Mouse (Mus musculus): ENCODE data around the gene Nbr1. TPM values are rescaled to one million over a fixed set of nuclear protein-coding genes. Genes with fewer than 3 reads are reported as not detected.
A peak's percentile ranks its signal among the peaks of the same experiment; 100 is the strongest.

The Nbr1 gene
- total and polyA plus RNA-seq, 2 experiments from 2014 or later = 64.7 to 141 TPM

DNA sequence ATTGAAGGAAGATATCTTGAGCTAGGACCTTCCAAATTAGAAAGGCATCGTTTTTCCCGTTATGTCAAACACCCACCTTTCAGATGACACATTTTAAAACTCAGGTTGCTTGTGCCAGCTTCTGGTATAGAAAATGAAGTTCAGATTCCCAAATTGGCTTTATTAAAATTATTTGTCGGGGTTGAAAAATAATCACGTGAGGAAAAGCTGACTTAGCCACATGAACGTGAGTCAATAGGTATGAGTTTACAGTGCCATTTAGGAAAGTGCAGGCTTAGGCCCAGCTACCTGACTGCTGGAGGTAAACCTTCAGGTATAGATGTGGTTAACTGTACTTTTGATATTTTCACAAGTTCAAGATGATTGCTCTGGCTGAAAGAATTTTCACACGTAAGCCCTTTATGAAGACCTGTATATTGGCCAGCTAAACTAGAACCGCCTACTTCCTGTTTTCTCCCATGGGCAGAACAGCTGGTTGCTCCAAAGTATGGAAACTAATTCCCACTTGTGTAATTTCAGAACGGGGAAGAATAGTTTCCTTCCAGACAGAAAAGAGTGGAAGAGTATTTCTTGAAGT, 1.5 kb downstream of the Nbr1 start:
- Histone ChIP-seq H3K27me3 (ENCODE audit: insufficient read depth, low read length) (no peaks in the 10 kb centered on the region), H3K4me2 (ENCODE audit: low read depth) (peak overlapping the region; percentile 56), H3K36me3 (ENCODE audit: insufficient read depth) (peaks cover 10% of the 10 kb centered on the region; the same call in 1 of the 2 replicates), H3K4me1 (ENCODE audit: insufficient read depth) (peaks cover 18% of the 10 kb centered on the region; the same call in 1 of the 2 replicates), H3K9me3 (ENCODE audit: low read length) (no peaks in the 10 kb centered on the region), H3K4me3 (ENCODE audit: low read depth, low read length) (peak overlapping the region; percentile 74), H3K27ac (ENCODE audit: low read depth, low read length) (peak overlapping the region; percentile 94), H3K9ac (peak overlapping the region; percentile 73)
- ATAC-seq (no peak), DNase-seq (no peak)
- no peak for TF ChIP-seq CTCF (IDR thresholded peaks at IDR 0.05; ENCODE audit: low read depth)
- 21% methylated on average over 8 of the region's 8 CpGs for WGBS

DNA sequence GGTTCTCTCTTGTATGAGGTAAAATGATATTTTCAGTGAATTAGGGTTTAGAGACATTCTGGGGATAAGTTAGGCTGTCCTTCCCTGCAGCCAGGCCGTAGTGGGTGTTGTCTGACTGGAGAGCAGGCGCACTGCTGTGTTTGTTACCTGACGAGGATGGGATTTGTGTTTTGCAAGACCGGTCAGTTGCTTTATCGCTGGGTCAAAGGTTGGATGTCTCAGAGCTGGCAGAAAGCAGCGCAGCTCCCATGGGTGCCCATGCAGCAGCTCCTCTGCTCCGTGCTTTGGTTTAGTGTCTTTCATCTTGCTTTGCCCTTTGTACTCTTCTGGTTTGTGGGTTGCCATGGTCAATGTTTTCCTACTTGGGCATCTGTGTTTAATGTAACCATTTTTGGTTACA, 4.6 kb downstream of the Nbr1 start:
- Histone ChIP-seq H3K4me3 (ENCODE audit: low read depth, low read length) (no peak overlapping the region), H3K27ac (ENCODE audit: low read depth, low read length) (no peak overlapping the region), H3K4me1 (ENCODE audit: insufficient read depth) (peaks cover 15% of the 10 kb centered on the region; the same call in 1 of the 2 replicates), H3K4me2 (ENCODE audit: low read depth) (no peak overlapping the region), H3K27me3 (ENCODE audit: insufficient read depth, low read length) (no peaks in the 10 kb centered on the region), H3K36me3 (ENCODE audit: insufficient read depth) (peaks cover 32% of the 10 kb centered on the region), H3K9me3 (ENCODE audit: low read length) (no peaks in the 10 kb centered on the region), H3K9ac (no peak overlapping the region)
- DNase-seq (no peak), ATAC-seq (no peak)
- TF ChIP-seq CTCF (IDR thresholded peaks at IDR 0.05; ENCODE audit: low read depth) = no peak
- 91% methylated on average over 7 of the region's 7 CpGs for WGBS

DNA sequence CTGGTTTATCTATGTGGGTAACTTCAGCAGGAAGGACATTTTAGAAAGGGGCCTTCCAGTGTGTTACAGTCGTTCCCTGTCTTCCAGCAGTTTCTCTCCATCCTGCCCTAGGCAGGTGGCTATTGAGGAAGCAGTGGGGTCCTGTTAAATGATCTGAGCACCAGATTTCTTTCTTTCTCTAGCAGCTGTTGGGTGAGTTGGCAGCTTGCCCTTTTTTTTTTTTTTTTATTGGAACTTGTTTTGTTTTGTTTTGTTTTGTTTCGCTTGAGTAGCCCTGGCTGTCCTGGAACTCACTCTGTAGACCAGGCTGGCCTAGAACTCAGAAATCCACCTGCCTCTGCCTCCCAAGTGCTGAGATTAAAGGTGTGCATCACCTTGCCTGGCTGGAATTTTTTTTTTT, 5.0 kb downstream of the Nbr1 start:
- Histone ChIP-seq H3K9ac (no peak overlapping the region), H3K4me3 (ENCODE audit: low read depth, low read length) (no peak overlapping the region), H3K27ac (ENCODE audit: low read depth, low read length) (no peak overlapping the region), H3K27me3 (ENCODE audit: insufficient read depth, low read length) (no peaks in the 10 kb centered on the region), H3K4me1 (ENCODE audit: insufficient read depth) (peaks cover 15% of the 10 kb centered on the region; the same call in 1 of the 2 replicates), H3K36me3 (ENCODE audit: insufficient read depth) (peaks cover 33% of the 10 kb centered on the region), H3K9me3 (ENCODE audit: low read length) (no peaks in the 10 kb centered on the region), H3K4me2 (ENCODE audit: low read depth) (no peak overlapping the region)
- no peak for TF ChIP-seq CTCF (IDR thresholded peaks at IDR 0.05; ENCODE audit: low read depth)
- no peak for ATAC-seq
- WGBS = 38% methylated on average over 2 of the region's 2 CpGs
- DNase-seq = no peak

DNA sequence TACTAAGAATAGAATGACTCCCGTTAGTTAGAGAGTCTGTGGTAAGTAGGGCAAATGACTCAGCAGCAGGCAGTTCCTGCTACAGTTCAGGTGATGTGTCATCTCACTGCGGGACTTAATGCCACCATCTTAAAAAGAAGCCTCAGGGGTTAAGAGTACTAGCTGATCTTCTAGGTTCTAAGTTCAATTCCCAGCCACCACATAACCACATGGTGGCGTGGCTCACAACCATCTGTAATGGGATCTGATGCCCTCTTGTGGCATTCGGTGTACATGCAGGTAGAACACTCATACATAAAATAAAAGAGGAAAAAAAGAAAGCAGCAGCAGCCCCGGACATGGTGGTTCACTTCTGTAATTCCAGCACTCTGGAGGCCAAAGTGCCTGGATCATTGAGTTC, 10.4 kb downstream of the Nbr1 start:
- WGBS = 31% methylated on average over 5 of the region's 5 CpGs
- peak; percentile 91 for TF ChIP-seq CTCF (IDR thresholded peaks at IDR 0.05; ENCODE audit: low read depth)
- peaks cover 49% of the 10 kb centered on the region for H3K36me3 ChIP-seq (ENCODE audit: insufficient read depth)

DNA sequence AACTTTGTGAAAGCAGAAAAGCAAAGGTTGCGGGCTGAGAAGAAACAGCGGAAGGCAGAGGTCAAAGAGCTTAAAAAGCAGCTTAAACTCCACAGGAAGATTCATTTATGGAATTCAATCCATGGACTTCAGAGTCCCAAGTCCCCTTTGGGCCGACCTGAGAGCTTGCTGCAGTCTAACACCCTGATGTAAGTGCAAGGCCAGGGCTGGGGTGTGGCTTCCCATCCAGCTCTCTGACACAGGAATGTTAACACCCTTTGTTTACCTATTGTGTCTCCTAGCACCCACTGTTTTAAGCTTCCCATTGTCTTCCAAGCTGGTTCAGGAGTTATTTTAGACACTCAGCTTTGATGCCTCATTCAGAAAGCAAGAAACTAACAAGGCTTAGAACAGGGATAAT, 16.5 kb downstream of the Nbr1 start:
- no peak for DNase-seq
- H3K27ac ChIP-seq (ENCODE audit: low read depth, low read length) = no peak overlapping the region
- H3K9ac ChIP-seq = no peak overlapping the region
- no peak for TF ChIP-seq CTCF (IDR thresholded peaks at IDR 0.05; ENCODE audit: low read depth)
- 86% methylated on average over 3 of the region's 3 CpGs for WGBS
- ATAC-seq = no peak
- H3K9me3 ChIP-seq (ENCODE audit: low read length) = no peaks in the 10 kb centered on the region
- H3K27me3 ChIP-seq (ENCODE audit: insufficient read depth, low read length) = no peaks in the 10 kb centered on the region
- H3K4me2 ChIP-seq (ENCODE audit: low read depth) = no peak overlapping the region
- no peak overlapping the region for H3K4me3 ChIP-seq (ENCODE audit: low read depth, low read length)
- no peaks in the 10 kb centered on the region for H3K4me1 ChIP-seq (ENCODE audit: insufficient read depth)
- peaks cover 82% of the 10 kb centered on the region for H3K36me3 ChIP-seq (ENCODE audit: insufficient read depth)

More for the DNA sequence above, 10.4 kb downstream of the Nbr1 start:
- ATAC-seq (peak; percentile 43), DNase-seq (peak; percentile 76)
- Histone ChIP-seq H3K4me3 (ENCODE audit: low read depth, low read length) (no peak overlapping the region), H3K4me2 (ENCODE audit: low read depth) (no peak overlapping the region), H3K9me3 (ENCODE audit: low read length) (no peaks in the 10 kb centered on the region), H3K9ac (no peak overlapping the region), H3K27ac (ENCODE audit: low read depth, low read length) (no peak overlapping the region), H3K27me3 (ENCODE audit: insufficient read depth, low read length) (no peaks in the 10 kb centered on the region), H3K4me1 (ENCODE audit: insufficient read depth) (no peaks in the 10 kb centered on the region)

DNA sequence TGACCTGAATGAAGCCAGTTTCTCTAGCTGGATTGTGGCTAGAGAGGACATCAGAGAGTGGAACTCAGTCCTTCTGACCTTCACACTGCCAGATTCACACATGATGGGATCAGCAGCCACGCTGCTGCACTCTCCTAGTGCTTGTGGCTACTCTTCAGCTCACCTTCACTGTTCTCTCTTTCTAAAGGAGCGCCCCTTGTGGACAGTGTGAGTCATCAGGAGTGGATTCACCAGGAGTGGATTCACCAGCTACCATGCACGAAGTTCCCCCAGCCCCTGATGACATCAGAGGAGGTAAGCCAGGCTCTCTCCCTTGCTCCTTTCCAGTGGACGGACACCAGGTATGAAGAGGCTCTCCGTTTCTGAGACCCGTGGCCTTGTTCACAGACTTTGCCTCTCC, 24.2 kb downstream of the Nbr1 start:
- Histone ChIP-seq H3K9ac (no peak overlapping the region), H3K27me3 (ENCODE audit: insufficient read depth, low read length) (no peaks in the 10 kb centered on the region), H3K4me1 (ENCODE audit: insufficient read depth) (no peaks in the 10 kb centered on the region), H3K36me3 (ENCODE audit: insufficient read depth) (peaks cover 94% of the 10 kb centered on the region), H3K9me3 (ENCODE audit: low read length) (no peaks in the 10 kb centered on the region), H3K4me3 (ENCODE audit: low read depth, low read length) (no peak overlapping the region), H3K4me2 (ENCODE audit: low read depth) (no peak overlapping the region), H3K27ac (ENCODE audit: low read depth, low read length) (no peak overlapping the region)
- TF ChIP-seq CTCF (IDR thresholded peaks at IDR 0.05; ENCODE audit: low read depth) = peak; percentile 43
- ATAC-seq = no peak
- no peak for DNase-seq
- 79% methylated on average over 6 of the region's 6 CpGs for WGBS

DNA sequence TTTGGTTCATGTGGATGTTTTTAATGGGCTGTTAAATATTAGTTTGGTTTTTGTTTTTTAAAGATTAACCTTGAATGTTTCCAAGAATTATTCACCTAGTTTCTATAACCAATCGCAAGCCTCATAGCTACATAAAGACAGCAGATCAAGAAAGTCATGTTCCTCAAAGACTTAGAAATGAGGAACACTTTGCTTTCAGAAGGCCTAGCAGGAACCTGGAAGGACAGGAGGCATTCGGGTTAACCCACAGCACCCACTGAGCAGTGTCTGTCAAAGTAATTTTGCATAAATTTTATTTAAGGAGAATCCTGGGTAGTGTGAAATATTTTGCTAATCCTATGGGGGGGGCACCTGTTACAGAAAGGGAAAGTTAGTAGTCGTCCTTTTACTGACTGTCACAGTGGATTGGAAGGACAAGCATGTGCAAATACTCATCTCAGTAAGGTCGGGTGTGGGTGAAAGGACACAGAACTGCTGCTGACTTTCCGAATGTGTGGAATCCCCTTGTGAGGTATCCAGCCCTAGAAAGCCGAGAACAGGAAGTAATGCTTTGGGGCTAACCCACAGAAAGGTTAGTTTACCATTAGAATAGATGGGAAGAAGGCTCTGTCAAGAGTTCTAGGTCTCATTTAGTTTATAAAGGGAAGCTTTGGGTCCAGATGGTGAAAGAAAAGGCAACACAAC, 29.3 kb downstream of the Nbr1 start:
- no peak for DNase-seq
- no peak for TF ChIP-seq CTCF (IDR thresholded peaks at IDR 0.05; ENCODE audit: low read depth)
- Histone ChIP-seq H3K36me3 (ENCODE audit: insufficient read depth) (peaks cover 50% of the 10 kb centered on the region), H3K4me2 (ENCODE audit: low read depth) (no peak overlapping the region), H3K27ac (ENCODE audit: low read depth, low read length) (no peak overlapping the region), H3K9me3 (ENCODE audit: low read length) (no peaks in the 10 kb centered on the region), H3K27me3 (ENCODE audit: insufficient read depth, low read length) (no peaks in the 10 kb centered on the region), H3K4me3 (ENCODE audit: low read depth, low read length) (no peak overlapping the region), H3K9ac (no peak overlapping the region), H3K4me1 (ENCODE audit: insufficient read depth) (no peaks in the 10 kb centered on the region)
- ATAC-seq = no peak
- WGBS = 83% methylated on average over 6 of the region's 6 CpGs
